Mouse (Mus musculus) midbrain, embryonic 11.5 days (tissue): ENCODE measurements around the gene Gm45711. TPM values are rescaled to one million over a fixed set of nuclear protein-coding genes. Genes with fewer than 3 reads are reported as not detected.

ENCODE experiments used
- ATAC-seq: fragments of 200-750 bp; cut with Nextera tagmentation; 2 replicates; pipeline ENCODE4 v1.8.0; 2017; ENCODE audit warnings: moderate TSS enrichment, moderate library complexity; ENCODE audit not compliant: low FRiP score
- DNase-seq: peaks from one replicate; pipeline ENCODE4 v3.0.0; 2015; ENCODE audit warnings: low spot score; ENCODE audit errors: missing footprints
- H3K27ac ChIP-seq: fragments of 300-500 bp; sonication (generic); 2 replicates; pipeline ENCODE4 v1.5.1; 2014; ENCODE audit warnings: low read depth, low read length
- H3K27me3 ChIP-seq: fragments of 300-500 bp; sonication (generic); 2 replicates; pipeline ENCODE4 v1.6.1; 2014; ENCODE audit warnings: mild to moderate bottlenecking, low read length, moderate library complexity, mixed read lengths; ENCODE audit not compliant: control insufficient read depth, insufficient read depth
- H3K36me3 ChIP-seq: fragments of 300-500 bp; sonication (generic); 2 replicates; pipeline ENCODE4 v1.6.1; 2014; ENCODE audit warnings: mild to moderate bottlenecking, low read length, moderate library complexity, mixed read lengths; ENCODE audit not compliant: control insufficient read depth, insufficient read depth
- H3K4me1 ChIP-seq: fragments of 300-500 bp; sonication (generic); 2 replicates; pipeline ENCODE4 v1.6.1; 2014; ENCODE audit warnings: low read length; ENCODE audit not compliant: control insufficient read depth, insufficient read depth
- H3K4me2 ChIP-seq: fragments of 300-500 bp; sonication (generic); 2 replicates; pipeline ENCODE4 v1.6.1; 2014; ENCODE audit warnings: mild to moderate bottlenecking, moderate library complexity
- H3K4me3 ChIP-seq: fragments of 300-500 bp; sonication (generic); 2 replicates; pipeline ENCODE4 v1.5.1; 2014; ENCODE audit warnings: low read depth, low read length
- H3K9ac ChIP-seq: fragments of 300-500 bp; sonication (generic); 2 replicates; pipeline ENCODE4 v1.6.1; 2014; ENCODE audit warnings: low read length
- H3K9me3 ChIP-seq: fragments of 300-500 bp; sonication (generic); 2 replicates; pipeline ENCODE4 v1.6.1; 2016; ENCODE audit warnings: low read length; ENCODE audit not compliant: control insufficient read depth
- WGBS: fragments of 180-500 bp; shearing (Covaris S2); extraction: QIAGEN DNeasy Blood & Tissue Kit; methylation state at CpG from one replicate; pipeline ENCODE4 v1.1.7; 2014; 5-methylcytosine and 5-hydroxymethylcytosine counted together
- polyA plus RNA-seq: library from polyadenylated mRNA; unstranded; fragments of >200 nt; fragmentation: Nextera tagmentation; extraction: Ambion mirVana; gene quantifications from 2 replicates; pipeline ENCODE4 v1.2.1, GENCODE M21; 2014

Gm45711 gene
- polyA plus RNA-seq, 1 experiment from 2014 or later = not detected

DNA sequence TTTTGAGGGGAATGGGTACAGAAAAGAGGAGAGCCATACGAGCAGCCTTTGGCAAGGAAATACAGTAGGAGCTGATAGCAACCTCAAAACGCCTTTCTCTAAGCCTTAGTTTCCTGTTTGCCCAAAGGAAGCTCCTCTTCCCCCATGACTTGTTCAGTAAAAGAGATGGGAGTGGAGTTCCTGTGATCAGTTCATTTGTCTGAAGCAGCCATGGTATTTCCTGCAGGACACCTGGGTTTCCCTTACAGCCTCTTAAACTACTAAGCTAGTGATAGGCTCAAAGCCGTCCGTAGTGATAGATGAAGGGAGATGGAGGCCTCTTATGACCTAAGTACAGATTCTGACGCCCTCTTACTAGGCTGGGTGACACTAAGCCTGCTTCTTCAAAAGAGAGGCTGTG is 32.5 kb upstream of the Gm45711 start:
- no peak for DNase-seq
- no peaks in the 10 kb centered on the region for H3K9me3 ChIP-seq
- no peaks in the 10 kb centered on the region for H3K27me3 ChIP-seq
- WGBS = 81% methylated on average over 5 of the region's 5 CpGs
- H3K4me1 ChIP-seq = no peaks in the 10 kb centered on the region; the same call in 1 of the 2 replicates
- no peak overlapping the region for H3K27ac ChIP-seq
- H3K4me2 ChIP-seq = no peak overlapping the region
- H3K9ac ChIP-seq = no peak overlapping the region
- no peak overlapping the region for H3K4me3 ChIP-seq
- no peaks in the 10 kb centered on the region for H3K36me3 ChIP-seq
- no peak for ATAC-seq

DNA sequence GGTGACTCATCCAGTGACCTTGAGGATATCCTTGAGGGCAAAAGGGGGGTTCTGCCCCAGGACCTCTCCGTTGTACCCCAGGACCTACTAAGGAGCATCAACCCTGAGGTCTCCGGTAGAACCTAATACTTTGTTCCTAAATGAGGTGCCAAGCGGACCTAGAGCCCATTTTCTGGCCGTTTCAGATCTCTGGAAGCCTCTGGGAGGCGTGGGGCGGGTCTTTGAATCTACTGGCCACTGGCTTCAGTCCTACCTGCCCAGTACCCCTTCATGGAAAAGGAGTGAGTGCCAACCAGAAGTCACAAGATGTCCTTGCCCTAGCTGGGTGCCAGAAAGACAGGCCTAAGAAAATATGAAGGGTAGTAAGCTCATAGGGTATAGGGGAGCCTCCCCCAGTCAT is 31.8 kb upstream of the Gm45711 start:
- Histone ChIP-seq H3K36me3 (no peaks in the 10 kb centered on the region), H3K27me3 (no peaks in the 10 kb centered on the region), H3K4me1 (no peaks in the 10 kb centered on the region; the same call in 1 of the 2 replicates), H3K4me2 (peak overlapping the region; percentile 76), H3K4me3 (peak overlapping the region; percentile 55), H3K9ac (no peak overlapping the region), H3K27ac (no peak overlapping the region), H3K9me3 (no peaks in the 10 kb centered on the region)
- ATAC-seq (peak; percentile 0; the same call in 1 of the 2 replicates), DNase-seq (no peak)
- WGBS = 42% methylated on average over 6 of the region's 6 CpGs

DNA sequence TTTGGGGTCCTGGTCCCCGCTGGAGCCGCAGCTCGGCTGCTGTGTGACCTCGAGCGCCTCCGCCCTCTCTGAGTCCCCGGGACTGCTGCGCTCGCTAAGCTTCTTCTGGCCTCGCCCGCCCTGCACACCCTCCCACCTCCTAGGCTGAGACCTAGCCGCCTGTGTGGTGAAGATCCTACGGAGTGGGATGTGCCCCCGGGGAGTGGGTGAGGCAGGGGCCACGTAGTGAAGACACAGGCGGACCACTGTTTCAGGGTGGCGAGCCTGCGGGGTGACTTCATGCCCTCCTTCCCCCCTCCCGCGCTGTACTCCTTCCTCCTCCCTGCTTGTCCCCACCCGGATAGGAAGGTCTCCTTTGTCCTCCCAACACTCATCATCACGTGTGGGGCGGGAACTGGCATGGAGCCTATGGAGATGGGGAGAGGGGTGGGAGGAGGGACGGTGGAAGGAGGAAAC is 31.3 kb upstream of the Gm45711 start:
- Histone ChIP-seq H3K27me3 (no peaks in the 10 kb centered on the region), H3K4me3 (peak overlapping the region; percentile 55), H3K27ac (peak overlapping the region; percentile 7; the same call in 1 of the 2 replicates), H3K4me2 (peak overlapping the region; percentile 76), H3K4me1 (no peaks in the 10 kb centered on the region; the same call in 1 of the 2 replicates), H3K9me3 (no peaks in the 10 kb centered on the region), H3K9ac (peak overlapping the region; percentile 80), H3K36me3 (no peaks in the 10 kb centered on the region)
- DNase-seq = no peak
- WGBS = 2% methylated on average over 24 of the region's 24 CpGs
- peak; percentile 72 for ATAC-seq

DNA sequence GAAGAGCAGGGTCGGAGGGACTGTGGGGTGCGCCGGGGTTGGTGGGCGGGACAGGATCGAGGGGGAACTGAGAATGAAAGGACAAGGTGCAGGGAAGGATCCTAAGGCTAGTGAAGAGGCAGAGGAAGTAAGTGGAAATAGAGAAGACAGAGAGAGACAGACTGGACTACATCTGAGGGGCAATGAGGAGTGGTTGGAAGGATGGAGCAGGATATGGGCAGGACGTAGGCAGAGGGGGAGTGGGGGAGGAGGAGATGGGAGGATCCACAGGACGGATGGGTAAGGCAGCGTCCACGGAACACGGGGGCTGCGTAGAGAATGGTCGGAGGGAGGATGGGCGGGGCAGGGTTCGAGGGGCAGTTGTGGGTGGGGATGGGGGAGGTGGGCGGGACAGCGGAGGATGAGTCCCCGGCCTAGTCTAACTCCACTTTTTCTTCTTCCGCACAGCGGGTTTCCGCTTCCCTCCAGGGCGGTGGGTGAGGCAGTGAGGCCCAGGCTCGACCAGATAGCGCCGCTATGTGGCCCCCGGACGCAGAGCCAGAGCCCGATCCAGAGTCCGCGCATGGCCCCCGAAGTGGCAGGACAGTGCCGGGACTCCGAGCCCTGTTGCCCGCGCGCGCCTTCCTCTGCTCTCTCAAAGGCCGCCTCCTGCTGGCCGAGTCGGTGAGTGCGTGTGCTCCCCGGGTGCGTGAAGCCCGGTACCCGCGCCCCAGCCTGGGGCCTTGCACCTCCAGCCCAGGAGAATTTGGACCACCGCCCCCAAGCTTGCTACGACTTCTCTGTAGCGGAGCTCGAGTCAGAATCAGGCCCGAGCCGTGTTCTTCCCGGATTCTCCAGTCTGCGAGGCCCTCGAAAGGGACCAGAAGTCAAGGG is 30.6 kb upstream of the Gm45711 start:
- no peaks in the 10 kb centered on the region for H3K9me3 ChIP-seq
- peak; percentile 80 for ATAC-seq
- WGBS = under 1% methylated on average over 53 of the region's 54 CpGs

DNA sequence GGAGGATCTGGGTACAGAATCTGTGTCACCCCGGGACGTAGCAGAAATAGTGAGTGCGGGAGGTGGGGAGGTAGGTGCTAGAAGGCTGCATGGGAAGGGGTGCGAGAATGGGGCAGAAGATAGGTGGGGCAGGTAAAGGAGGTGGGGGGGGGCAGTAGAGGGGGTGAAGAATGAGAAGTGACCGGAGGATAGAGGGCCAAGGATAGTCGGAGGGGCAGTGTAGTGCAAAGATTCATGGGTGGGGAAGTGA is 30.0 kb upstream of the Gm45711 start:
- peak overlapping the region; percentile 55 for H3K4me3 ChIP-seq
- ATAC-seq (peak; percentile 10), DNase-seq (no peak)
- H3K4me2 ChIP-seq = peak overlapping the region; percentile 76
- no peak overlapping the region for H3K27ac ChIP-seq
- H3K9me3 ChIP-seq = no peaks in the 10 kb centered on the region
- H3K9ac ChIP-seq = peak overlapping the region; percentile 80
- no peaks in the 10 kb centered on the region for H3K27me3 ChIP-seq
- no peaks in the 10 kb centered on the region; the same call in 1 of the 2 replicates for H3K4me1 ChIP-seq
- no peaks in the 10 kb centered on the region for H3K36me3 ChIP-seq
- WGBS = under 1% methylated on average over 6 of the region's 6 CpGs

More for the DNA sequence above, 30.6 kb upstream of the Gm45711 start:
- H3K4me2 ChIP-seq = peak overlapping the region; percentile 76
- H3K27me3 ChIP-seq = no peaks in the 10 kb centered on the region
- no peaks in the 10 kb centered on the region for H3K36me3 ChIP-seq
- peak overlapping the region; percentile 17; the same call in 1 of the 2 replicates for H3K27ac ChIP-seq
- peak; percentile 98 for DNase-seq
- peak overlapping the region; percentile 80 for H3K9ac ChIP-seq
- no peaks in the 10 kb centered on the region; the same call in 1 of the 2 replicates for H3K4me1 ChIP-seq
- peak overlapping the region; percentile 55 for H3K4me3 ChIP-seq

DNA sequence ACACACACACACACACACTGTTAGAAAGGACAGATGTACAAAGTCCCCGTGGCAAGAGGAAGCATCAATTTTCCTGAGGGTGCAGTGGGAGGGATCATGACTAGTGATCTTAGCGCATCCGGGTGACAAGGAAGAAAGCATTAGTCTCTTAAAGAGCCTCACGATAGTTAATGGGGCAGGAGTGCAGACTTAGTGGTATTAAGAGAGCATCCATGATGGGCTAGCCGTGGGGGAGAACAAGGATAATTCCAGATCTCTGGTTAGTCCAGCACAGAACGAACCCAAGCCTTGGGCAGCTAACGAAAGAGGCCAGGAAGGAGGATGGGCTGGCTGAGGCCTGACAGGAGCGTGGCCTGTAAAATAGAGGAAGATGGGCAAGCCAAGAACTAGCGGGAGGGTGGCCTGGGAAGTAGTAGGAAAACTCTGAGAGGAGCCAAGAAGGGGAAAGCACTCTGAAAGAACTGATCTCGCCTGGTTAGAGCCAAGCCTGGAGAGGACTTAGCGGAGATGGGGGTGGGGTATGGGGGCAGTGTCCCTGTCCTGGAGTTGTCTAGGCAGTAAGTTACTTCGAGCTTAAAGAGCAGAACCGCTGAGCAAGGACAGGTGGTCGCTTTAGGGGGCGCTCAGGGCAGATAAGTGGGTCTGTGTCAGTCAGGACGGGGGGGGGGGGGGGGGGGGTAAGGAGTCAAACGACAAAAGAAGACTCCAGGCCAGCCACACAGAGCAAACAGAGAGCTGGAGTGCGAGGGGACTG is 29.5 kb upstream of the Gm45711 start, which contains the start of gene Cmtm3:
TSS of gene Cmtm3 (plus strand) at position 182 of the 754 bp plus-strand sequence.
- Histone ChIP-seq H3K4me3 (peak within 1 kb of the TSS; percentile 55), H3K4me2 (peak within 1 kb of the TSS; percentile 76), H3K9ac (peak within 1 kb of the TSS; percentile 80), H3K9me3 (no peaks in the 10 kb centered on the region), H3K4me1 (no peaks in the 10 kb centered on the region; the same call in 1 of the 2 replicates), H3K27me3 (no peaks in the 10 kb centered on the region), H3K36me3 (no peaks in the 10 kb centered on the region), H3K27ac (no peak within 1 kb of the TSS; the same call in 1 of the 2 replicates)
- 14% methylated on average over 18 of the region's 18 CpGs for WGBS
- ATAC-seq (no peak; the same call in 1 of the 2 replicates), DNase-seq (no peak)

DNA sequence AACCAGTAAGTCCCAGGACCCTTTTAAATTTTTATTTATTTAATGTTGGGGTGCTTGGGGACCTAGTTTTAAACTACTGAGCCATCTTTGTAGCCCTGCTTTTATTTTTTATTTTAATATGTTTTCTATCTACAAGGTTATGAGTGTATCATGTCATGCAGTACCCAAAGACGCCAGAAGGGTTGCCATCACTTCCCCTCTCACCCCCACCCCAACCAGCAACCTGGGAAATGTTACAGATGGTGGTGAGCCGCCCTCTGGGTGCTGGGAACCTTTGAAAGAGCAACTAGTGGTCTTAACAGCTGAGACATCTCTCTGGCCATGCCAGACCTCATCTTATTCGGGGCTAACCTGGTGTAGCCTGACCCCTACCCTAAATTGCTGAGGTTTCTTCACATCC is 28.0 kb upstream of the Gm45711 start:
- Histone ChIP-seq H3K9ac (no peak overlapping the region), H3K27me3 (no peaks in the 10 kb centered on the region), H3K4me3 (no peak overlapping the region), H3K36me3 (no peaks in the 10 kb centered on the region), H3K4me1 (no peaks in the 10 kb centered on the region; the same call in 1 of the 2 replicates), H3K4me2 (no peak overlapping the region), H3K9me3 (no peaks in the 10 kb centered on the region), H3K27ac (no peak overlapping the region)
- WGBS = 53% methylated on average over 3 of the region's 3 CpGs
- ATAC-seq = no peak
- DNase-seq = no peak

DNA sequence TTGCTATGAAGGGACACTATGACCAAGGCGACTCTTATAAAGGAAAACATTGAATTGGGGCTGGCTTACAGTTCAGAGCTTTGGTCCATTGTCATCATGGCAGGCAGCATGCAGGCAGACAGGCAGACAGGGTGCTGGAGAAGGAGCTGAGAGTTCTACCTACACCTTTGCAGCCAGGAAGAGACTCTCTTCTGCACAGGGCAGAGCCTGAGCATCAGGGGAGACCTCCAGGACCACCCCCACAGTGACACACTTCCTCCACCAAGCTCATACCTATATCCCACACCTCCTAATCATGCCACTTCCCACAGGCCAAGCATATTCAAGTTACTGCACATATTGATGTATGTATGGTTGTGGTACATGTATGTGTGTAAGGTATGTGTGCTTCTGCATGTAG is 26.9 kb upstream of the Gm45711 start:
- Histone ChIP-seq H3K27me3 (no peaks in the 10 kb centered on the region), H3K4me2 (no peak overlapping the region), H3K9me3 (no peaks in the 10 kb centered on the region), H3K4me3 (no peak overlapping the region), H3K36me3 (no peaks in the 10 kb centered on the region), H3K9ac (no peak overlapping the region), H3K27ac (no peak overlapping the region), H3K4me1 (no peaks in the 10 kb centered on the region; the same call in 1 of the 2 replicates)
- whole genome bisulfite sequencing = 85% methylated on average over 1 of the region's 1 CpGs
- ATAC-seq (no peak), DNase-seq (no peak)

DNA sequence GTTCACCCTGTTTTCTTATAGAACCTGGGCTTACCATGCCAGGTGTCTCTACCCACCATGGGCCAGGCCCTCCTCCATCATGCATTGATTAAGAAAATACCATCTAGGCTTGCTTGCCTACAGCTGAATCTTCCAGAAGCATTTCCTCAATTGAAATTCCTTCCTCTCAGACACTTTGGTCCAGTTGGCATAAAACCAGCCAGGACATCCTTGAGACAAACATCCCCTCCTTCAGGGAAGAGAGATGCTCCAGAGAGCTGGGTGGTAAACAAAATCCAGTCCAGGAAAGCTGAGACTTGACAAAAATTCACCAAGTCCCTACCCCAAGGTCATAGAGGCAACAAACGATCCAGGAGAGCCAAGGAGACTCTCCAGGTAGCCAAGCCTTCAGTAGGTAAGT is 24.3 kb upstream of the Gm45711 start:
- no peaks in the 10 kb centered on the region for H3K36me3 ChIP-seq
- H3K9me3 ChIP-seq = no peaks in the 10 kb centered on the region
- DNase-seq (no peak), ATAC-seq (no peak)
- H3K27ac ChIP-seq = no peak overlapping the region
- H3K4me2 ChIP-seq = no peak overlapping the region
- H3K27me3 ChIP-seq = no peaks in the 10 kb centered on the region
- no peak overlapping the region for H3K9ac ChIP-seq
- 77% methylated on average over 1 of the region's 1 CpGs for WGBS
- H3K4me3 ChIP-seq = no peak overlapping the region
- no peaks in the 10 kb centered on the region for H3K4me1 ChIP-seq
